Mouse (Mus musculus): ENCODE measurements around the gene Rxfp2. TPM values are rescaled to one million over a fixed set of nuclear protein-coding genes. Genes with fewer than 3 reads are reported as not detected.

Rxfp2 gene
- total and polyA plus RNA-seq, 2 experiments from 2014 or later = 0.10 to 0.21 TPM

DNA sequence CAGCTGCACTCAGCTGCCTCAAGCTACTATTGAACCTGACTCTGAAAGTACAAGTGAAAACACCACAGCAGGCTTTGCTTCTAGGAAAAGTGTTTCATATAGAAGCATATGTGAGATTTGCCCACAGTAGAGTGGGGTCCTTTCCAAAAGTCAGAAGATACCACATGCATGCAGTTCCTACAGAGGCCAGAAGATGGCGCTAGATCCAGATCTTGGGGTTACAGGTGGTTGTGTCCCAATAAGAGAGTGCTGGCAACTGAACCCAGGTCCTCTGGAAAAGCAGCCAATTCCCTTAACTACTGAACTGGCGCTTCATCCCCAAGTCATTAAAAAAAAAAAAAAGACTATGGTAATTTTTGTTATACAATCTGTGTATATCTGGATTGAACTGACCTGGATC, 5.7 kb downstream of the Rxfp2 start:
- Histone ChIP-seq H3K36me3 (ENCODE audit: insufficient read depth) (no peaks in the 10 kb centered on the region), H3K4me1 (ENCODE audit: insufficient read depth) (no peaks in the 10 kb centered on the region), H3K4me3 (ENCODE audit: low read depth, low read length) (no peak overlapping the region), H3K27me3 (ENCODE audit: insufficient read depth, low read length) (no peaks in the 10 kb centered on the region), H3K4me2 (ENCODE audit: low read depth) (no peak overlapping the region), H3K27ac (ENCODE audit: low read depth, low read length) (no peak overlapping the region), H3K9ac (no peak overlapping the region), H3K9me3 (ENCODE audit: low read length) (no peaks in the 10 kb centered on the region)
- no peak for ATAC-seq
- WGBS = 79% methylated on average over 2 of the region's 2 CpGs
- peak; percentile 14 for TF ChIP-seq CTCF (IDR thresholded peaks at IDR 0.05; ENCODE audit: low read depth)
- no peak for DNase-seq

DNA sequence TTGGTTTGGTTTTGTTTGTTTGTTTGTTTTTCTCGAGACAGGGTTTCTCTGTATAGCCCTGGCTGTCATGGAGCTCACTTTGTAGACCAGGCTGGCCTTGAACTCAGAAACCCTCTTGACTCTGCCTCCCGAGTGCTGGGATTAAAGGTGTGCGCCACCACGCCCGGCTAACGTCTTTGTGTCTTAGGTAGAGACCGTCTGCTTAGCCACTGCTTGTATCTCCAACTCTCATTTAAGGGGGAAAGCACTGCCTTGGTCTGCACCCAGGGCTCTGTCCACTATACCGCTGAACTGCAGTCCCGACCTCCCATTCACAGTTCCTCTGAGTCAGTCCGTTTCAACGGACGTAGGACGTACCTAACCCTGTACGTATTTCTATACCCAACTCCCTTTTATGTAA, 6.4 kb downstream of the Rxfp2 start:
- Histone ChIP-seq H3K36me3 (ENCODE audit: insufficient read depth) (no peaks in the 10 kb centered on the region), H3K4me2 (ENCODE audit: low read depth) (no peak overlapping the region), H3K4me1 (ENCODE audit: insufficient read depth) (no peaks in the 10 kb centered on the region), H3K4me3 (ENCODE audit: low read depth, low read length) (no peak overlapping the region), H3K9ac (no peak overlapping the region), H3K27ac (ENCODE audit: low read depth, low read length) (no peak overlapping the region), H3K27me3 (ENCODE audit: insufficient read depth, low read length) (no peaks in the 10 kb centered on the region), H3K9me3 (ENCODE audit: low read length) (no peaks in the 10 kb centered on the region)
- TF ChIP-seq CTCF (IDR thresholded peaks at IDR 0.05; ENCODE audit: low read depth) = no peak
- ATAC-seq (no peak), DNase-seq (no peak)
- WGBS = 93% methylated on average over 14 of the region's 14 CpGs

DNA sequence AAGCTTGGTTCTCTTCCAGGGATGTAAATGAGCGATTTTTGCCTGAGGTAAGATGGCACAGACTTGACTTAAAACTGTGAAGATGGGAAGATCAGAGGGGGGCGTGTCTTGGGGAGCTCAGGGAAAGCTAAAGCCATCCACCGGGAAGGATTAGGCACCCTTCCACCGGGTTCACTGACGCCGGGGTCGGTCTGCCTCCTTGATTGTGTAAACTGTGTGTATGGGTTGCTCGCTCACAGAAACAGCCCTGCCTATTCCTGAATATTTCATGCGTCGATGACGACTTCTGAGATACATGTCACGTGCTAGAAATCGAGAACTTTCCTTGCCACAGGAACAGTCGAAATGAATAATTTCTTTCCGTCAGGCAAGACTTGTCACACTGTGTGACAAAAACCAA, 6.9 kb downstream of the Rxfp2 start:
- Histone ChIP-seq H3K9me3 (ENCODE audit: low read length) (no peaks in the 10 kb centered on the region), H3K9ac (no peak overlapping the region), H3K27me3 (ENCODE audit: insufficient read depth, low read length) (no peaks in the 10 kb centered on the region), H3K27ac (ENCODE audit: low read depth, low read length) (no peak overlapping the region), H3K4me2 (ENCODE audit: low read depth) (no peak overlapping the region), H3K36me3 (ENCODE audit: insufficient read depth) (no peaks in the 10 kb centered on the region), H3K4me1 (ENCODE audit: insufficient read depth) (no peaks in the 10 kb centered on the region), H3K4me3 (ENCODE audit: low read depth, low read length) (no peak overlapping the region)
- ATAC-seq (no peak), DNase-seq (no peak)
- no peak for TF ChIP-seq CTCF (IDR thresholded peaks at IDR 0.05; ENCODE audit: low read depth)
- WGBS = 85% methylated on average over 15 of the region's 15 CpGs

DNA sequence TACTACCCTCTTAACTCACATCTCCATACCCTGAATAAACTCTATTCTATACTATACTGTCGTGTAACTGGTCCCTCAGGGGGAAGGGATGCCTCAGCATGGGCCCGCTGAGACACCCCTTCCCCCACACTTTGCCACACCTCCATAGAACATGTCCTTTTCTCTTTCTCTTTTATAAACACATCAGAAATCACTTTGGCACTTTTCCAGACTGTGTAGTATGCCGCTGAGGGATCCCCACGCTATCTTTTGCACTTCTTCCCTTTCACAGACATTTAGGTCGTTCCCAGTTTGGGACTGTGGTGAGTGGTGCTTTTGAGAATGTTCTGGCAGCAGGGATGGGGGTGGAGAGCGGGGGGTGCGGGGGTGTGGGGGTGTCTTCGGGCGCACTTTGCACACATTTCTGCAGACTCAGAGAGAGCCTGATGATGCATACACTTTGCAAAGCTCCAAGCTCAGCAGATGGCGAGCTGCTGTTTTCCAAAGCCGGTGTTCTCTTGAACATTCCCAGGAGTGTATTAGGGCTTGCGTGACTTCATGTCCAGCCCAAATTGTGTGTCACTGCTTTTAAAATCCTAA, 8.1 kb downstream of the Rxfp2 start:
- H3K9ac ChIP-seq = no peak overlapping the region
- WGBS = 75% methylated on average over 12 of the region's 12 CpGs
- peak; percentile 16; the same call in 1 of the 2 replicates for ATAC-seq
- H3K27ac ChIP-seq (ENCODE audit: low read depth, low read length) = no peak overlapping the region
- no peaks in the 10 kb centered on the region for H3K27me3 ChIP-seq (ENCODE audit: insufficient read depth, low read length)
- H3K4me2 ChIP-seq (ENCODE audit: low read depth) = no peak overlapping the region
- H3K4me1 ChIP-seq (ENCODE audit: insufficient read depth) = no peaks in the 10 kb centered on the region
- H3K4me3 ChIP-seq (ENCODE audit: low read depth, low read length) = no peak overlapping the region
- H3K9me3 ChIP-seq (ENCODE audit: low read length) = no peaks in the 10 kb centered on the region
- no peaks in the 10 kb centered on the region for H3K36me3 ChIP-seq (ENCODE audit: insufficient read depth)
- TF ChIP-seq CTCF (IDR thresholded peaks at IDR 0.05; ENCODE audit: low read depth) = no peak
- DNase-seq = no peak

DNA sequence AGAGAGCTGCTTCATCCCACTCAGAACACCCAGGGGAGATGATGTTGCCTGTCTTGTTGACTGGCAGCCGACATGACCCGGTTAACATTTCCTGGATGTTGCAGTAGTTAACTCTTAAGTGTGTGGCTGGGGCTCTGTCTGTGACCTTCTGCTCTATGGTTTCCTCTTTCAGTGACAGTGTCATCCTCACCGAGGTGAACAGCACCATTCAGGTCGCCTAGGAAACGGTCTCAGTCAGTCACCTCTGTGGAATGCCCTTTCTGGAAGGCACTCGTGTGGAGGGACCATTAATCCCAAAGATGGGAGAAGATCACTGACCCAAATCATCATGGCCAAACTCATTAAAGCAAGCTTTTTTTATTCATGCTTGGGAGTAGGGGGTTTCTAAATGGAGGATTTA, 12.7 kb downstream of the Rxfp2 start:
- Histone ChIP-seq H3K4me3 (ENCODE audit: low read depth, low read length) (no peak overlapping the region), H3K9me3 (ENCODE audit: low read length) (no peaks in the 10 kb centered on the region)

DNA sequence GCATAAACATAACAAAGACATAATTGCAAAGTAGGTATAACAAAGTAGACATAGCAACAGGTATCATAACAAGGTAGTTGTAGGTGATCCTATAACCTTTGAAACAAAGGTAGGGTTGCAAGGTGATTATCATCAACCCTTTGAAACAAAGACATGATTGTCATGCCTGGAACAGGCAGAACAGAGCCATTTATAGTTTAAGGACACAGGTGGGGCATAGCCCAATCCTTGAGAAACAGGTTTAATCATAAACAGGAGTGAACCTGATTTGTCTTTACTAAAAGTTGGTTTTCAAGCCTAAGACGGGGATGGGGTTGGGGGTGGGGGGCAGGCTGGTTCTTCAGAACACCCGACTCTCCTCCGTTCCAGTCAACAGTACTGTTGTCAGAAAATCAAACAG, 13.2 kb downstream of the Rxfp2 start:
- no peak overlapping the region for H3K27ac ChIP-seq (ENCODE audit: low read depth, low read length)
- no peaks in the 10 kb centered on the region for H3K9me3 ChIP-seq (ENCODE audit: low read length)
- H3K9ac ChIP-seq = no peak overlapping the region
- no peak for TF ChIP-seq CTCF (IDR thresholded peaks at IDR 0.05; ENCODE audit: low read depth)
- 69% methylated on average over 3 of the region's 3 CpGs for WGBS
- H3K36me3 ChIP-seq (ENCODE audit: insufficient read depth) = no peaks in the 10 kb centered on the region
- H3K27me3 ChIP-seq (ENCODE audit: insufficient read depth, low read length) = no peaks in the 10 kb centered on the region
- no peaks in the 10 kb centered on the region for H3K4me1 ChIP-seq (ENCODE audit: insufficient read depth)
- DNase-seq (no peak), ATAC-seq (no peak)
- H3K4me2 ChIP-seq (ENCODE audit: low read depth) = no peak overlapping the region
- no peak overlapping the region for H3K4me3 ChIP-seq (ENCODE audit: low read depth, low read length)

More for the DNA sequence above, 12.7 kb downstream of the Rxfp2 start:
- DNase-seq (no peak), ATAC-seq (no peak)
- 41% methylated on average over 6 of the region's 6 CpGs for WGBS
- no peak for TF ChIP-seq CTCF (IDR thresholded peaks at IDR 0.05; ENCODE audit: low read depth)
- no peak overlapping the region for H3K27ac ChIP-seq (ENCODE audit: low read depth, low read length)
- no peaks in the 10 kb centered on the region for H3K4me1 ChIP-seq (ENCODE audit: insufficient read depth)
- no peaks in the 10 kb centered on the region for H3K27me3 ChIP-seq (ENCODE audit: insufficient read depth, low read length)
- no peaks in the 10 kb centered on the region for H3K36me3 ChIP-seq (ENCODE audit: insufficient read depth)
- no peak overlapping the region for H3K9ac ChIP-seq
- H3K4me2 ChIP-seq (ENCODE audit: low read depth) = no peak overlapping the region

DNA sequence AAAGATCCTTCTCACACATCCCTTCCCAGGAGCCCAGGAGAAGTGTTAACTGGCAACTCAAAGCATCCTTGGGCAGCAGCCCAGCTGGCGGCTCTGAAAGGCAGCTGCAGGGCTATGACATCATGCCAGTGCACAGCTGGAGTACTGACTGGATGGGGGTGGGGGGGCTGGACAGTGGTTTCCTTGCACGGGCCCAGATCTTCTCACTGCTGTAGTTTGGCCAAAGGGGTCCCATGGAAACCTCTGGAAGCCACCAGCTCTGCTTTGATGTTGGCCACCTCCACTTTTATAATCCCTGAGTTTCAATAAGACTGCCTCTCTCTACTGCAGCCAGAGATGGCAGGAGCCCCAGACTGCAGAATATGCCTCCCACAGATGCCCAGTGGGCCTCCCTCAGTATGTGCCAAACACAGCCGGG, 13.6 kb downstream of the Rxfp2 start:
- Histone ChIP-seq H3K4me2 (ENCODE audit: low read depth) (no peak overlapping the region), H3K27ac (ENCODE audit: low read depth, low read length) (no peak overlapping the region), H3K9me3 (ENCODE audit: low read length) (no peaks in the 10 kb centered on the region), H3K4me1 (ENCODE audit: insufficient read depth) (no peaks in the 10 kb centered on the region), H3K36me3 (ENCODE audit: insufficient read depth) (no peaks in the 10 kb centered on the region), H3K27me3 (ENCODE audit: insufficient read depth, low read length) (no peaks in the 10 kb centered on the region), H3K9ac (no peak overlapping the region), H3K4me3 (ENCODE audit: low read depth, low read length) (no peak overlapping the region)
- WGBS = 37% methylated on average over 3 of the region's 3 CpGs
- no peak for TF ChIP-seq CTCF (IDR thresholded peaks at IDR 0.05; ENCODE audit: low read depth)
- DNase-seq (peak; percentile 49), ATAC-seq (peak; percentile 61)
